Comparison of ENCODE assay signal across 11 mouse cellular contexts in genomic region chr4:140043953-140044352, GRCm38 (mm10).
A peak's percentile ranks its signal among the peaks of the same experiment; 100 is the strongest.
DNase-seq lines count a peak whose midpoint lies in the region; ATAC-seq lines count a peak whose summit lies in the region.
"Had no signal": no experiment of that assay in that cellular context is flagged by ENCODE, and none has a peak within 500 bp of the region (broad histone marks: within the 10 kb centered on the region; RNA-seq: fewer than 3 reads in every experiment).

No protein-coding gene starts in this region.

- peaks cover 8% of the 10 kb centered on the region; the same call in 1 of the 2 replicates for H3K9me3 ChIP-seq in forebrain, embryonic 14.5 days (replicated peaks; ENCODE audit: control insufficient read depth, low read length)
- H3K9me3 ChIP-seq in forebrain, embryonic 11.5 days (ENCODE audit: control insufficient read depth, low read length): no peaks in the 10 kb centered on the region; the same call in 1 of the 2 replicates
- no peaks in the 10 kb centered on the region for H3K9me3 ChIP-seq in neural tube, embryonic 15.5 days (replicated peaks)

- no peak overlapping the region for H3K4me2 ChIP-seq in forebrain, embryonic 14.5 days (ENCODE audit: low read length)
- no peak overlapping the region for H3K4me2 ChIP-seq in forebrain, embryonic 11.5 days (ENCODE audit: low read depth, low read length, severe bottlenecking)
- no peak overlapping the region for H3K4me2 ChIP-seq in neural tube, embryonic 15.5 days

- WGBS in forebrain, embryonic 14.5 days: 41% methylated on average over 12 of the region's 12 CpGs
- 54% methylated on average over 12 of the region's 12 CpGs for WGBS in forebrain, embryonic 11.5 days
- 53% methylated on average over 12 of the region's 12 CpGs for WGBS in neural tube, embryonic 15.5 days

- 0 out of 2 replicates have a peak, but pooled peaks have one; percentile 32 for ATAC-seq in forebrain, embryonic 14.5 days
- no peak for ATAC-seq in forebrain, embryonic 11.5 days (replicated peaks; ENCODE audit: low FRiP score)
- ATAC-seq in neural tube, embryonic 15.5 days (ENCODE audit: low FRiP score): no peak

- no peak for DNase-seq in forebrain, embryonic 14.5 days (ENCODE audit: low spot score)
- no peak for DNase-seq in forebrain, embryonic 11.5 days (ENCODE audit: low spot score)
- no peak for DNase-seq in neural tube, embryonic 10.5 days (ENCODE audit: extremely low spot score, low spot score)
- DNase-seq in cerebellum, postnatal 25 days: peak; percentile 65 to 76
- DNase-seq in retina, embryonic 14.5 days (ENCODE audit: low spot score): peak; percentile 71
- no peak for DNase-seq in kidney, postnatal 14 days
- no peak for DNase-seq in B cell, adult 2 months
- DNase-seq: right cerebral cortex, postnatal 4 days had no signal

- H3K4me3 ChIP-seq in forebrain, embryonic 14.5 days (ENCODE audit: low read depth, low read length): no peak overlapping the region
- no peak overlapping the region for H3K4me3 ChIP-seq in forebrain, embryonic 11.5 days (ENCODE audit: low read depth, low read length)
- H3K4me3 ChIP-seq in neural tube, embryonic 15.5 days (replicated peaks): no peak overlapping the region
- H3K4me3 ChIP-seq: erythroblast, embryonic 14.5 days; megakaryocyte, embryonic 14.5 days had no signal

- H3K36me3 ChIP-seq in forebrain, embryonic 14.5 days (ENCODE audit: control insufficient read depth, insufficient read depth, low read length): no peaks in the 10 kb centered on the region
- no peaks in the 10 kb centered on the region for H3K36me3 ChIP-seq in forebrain, embryonic 11.5 days (ENCODE audit: control insufficient read depth, insufficient read depth, low read length)
- H3K36me3 ChIP-seq in neural tube, embryonic 15.5 days: no peaks in the 10 kb centered on the region

- H3K4me1 ChIP-seq in forebrain, embryonic 14.5 days (ENCODE audit: control insufficient read depth, insufficient read depth, low read length): peaks cover 9% of the 10 kb centered on the region
- peaks cover 4% of the 10 kb centered on the region; the same call in 1 of the 2 replicates for H3K4me1 ChIP-seq in forebrain, embryonic 11.5 days (replicated peaks; ENCODE audit: control insufficient read depth, insufficient read depth, low read length)
- H3K4me1 ChIP-seq in neural tube, embryonic 15.5 days: peaks cover 7% of the 10 kb centered on the region
- H3K4me1 ChIP-seq: megakaryocyte, embryonic 14.5 days had no signal

- no peak overlapping the region for H3K9ac ChIP-seq in forebrain, embryonic 14.5 days (ENCODE audit: low read length)
- H3K9ac ChIP-seq in forebrain, embryonic 11.5 days (ENCODE audit: low read length): no peak overlapping the region
- H3K9ac ChIP-seq in neural tube, embryonic 15.5 days (replicated peaks): no peak overlapping the region

- no peak overlapping the region for H3K27ac ChIP-seq in forebrain, embryonic 14.5 days (ENCODE audit: low read depth, low read length)
- no peak overlapping the region for H3K27ac ChIP-seq in forebrain, embryonic 11.5 days (ENCODE audit: low read depth, low read length)
- H3K27ac ChIP-seq in neural tube, embryonic 15.5 days (replicated peaks): peak overlapping the region; percentile 41; the same call in 1 of the 2 replicates

- H3K27me3 ChIP-seq in forebrain, embryonic 14.5 days (replicated peaks; ENCODE audit: control insufficient read depth, insufficient read depth, low read length): no peaks in the 10 kb centered on the region
- H3K27me3 ChIP-seq in forebrain, embryonic 11.5 days (ENCODE audit: control insufficient read depth, insufficient read depth, low read length): peaks cover 4% of the 10 kb centered on the region; the same call in 1 of the 2 replicates
- H3K27me3 ChIP-seq in neural tube, embryonic 15.5 days (replicated peaks): no peaks in the 10 kb centered on the region

Comparison
In these comparisons a context has a peak if more than half of its experiments do, and no peak if none do; other contexts are left out.
1. DNase-seq: peak in cerebellum, postnatal 25 days (2 of 2) and retina, embryonic 14.5 days (single experiment); none in forebrain, embryonic 14.5 days (single experiment), forebrain, embryonic 11.5 days (single experiment), neural tube, embryonic 10.5 days (single experiment), kidney, postnatal 14 days (single experiment) and B cell, adult 2 months (0 of 2).